Mouse (Mus musculus): Measurements from ENCODE around the gene Pcgf3. TPM values are rescaled to one million over a fixed set of nuclear protein-coding genes. Genes with fewer than 3 reads are reported as not detected.

Pcgf3 gene
- total and polyA plus RNA-seq, 2 experiments from 2014 or later: 12.9 to 36.4 TPM

GRCm38 (mm10) chr5:108520153-108520552 is 59.1 kb downstream of the Pcgf3 start:
- Histone ChIP-seq H3K4me3 (ENCODE audit: low read length) (no peak overlapping the region), H3K4me2 (ENCODE audit: low read depth, low read length) (no peak overlapping the region), H3K27me3 (ENCODE audit: insufficient read depth, low read length) (no peaks in the 10 kb centered on the region), H3K9me3 (ENCODE audit: low read length) (no peaks in the 10 kb centered on the region), H3K36me3 (ENCODE audit: insufficient read depth, low read length) (peaks cover 33% of the 10 kb centered on the region; the same call in 1 of the 2 replicates), H3K9ac (replicated peaks; ENCODE audit: low read length) (no peak overlapping the region), H3K4me1 (ENCODE audit: insufficient read depth, low read length) (no peaks in the 10 kb centered on the region), H3K27ac (no peak overlapping the region)
- ATAC-seq (no peak), DNase-seq (ENCODE audit: low spot score) (no peak)
- no peak for TF ChIP-seq CTCF (IDR thresholded peaks at IDR 0.05; ENCODE audit: low read depth)
- 83% methylated on average over 7 of the region's 7 CpGs for WGBS

- TF ChIP-seq CTCF (IDR thresholded peaks at IDR 0.05; ENCODE audit: low read depth): no peak
- no peaks in the 10 kb centered on the region for H3K9me3 ChIP-seq (ENCODE audit: low read length)
- no peak for DNase-seq (ENCODE audit: low spot score)
- no peak overlapping the region for H3K4me2 ChIP-seq (ENCODE audit: low read depth, low read length)
- H3K27me3 ChIP-seq (ENCODE audit: insufficient read depth, low read length): no peaks in the 10 kb centered on the region
- H3K9ac ChIP-seq (replicated peaks; ENCODE audit: low read length): no peak overlapping the region
- WGBS: 66% methylated on average over 2 of the region's 2 CpGs
- ATAC-seq: no peak
- peaks cover 34% of the 10 kb centered on the region; the same call in 1 of the 2 replicates for H3K36me3 ChIP-seq (ENCODE audit: insufficient read depth, low read length)
- H3K4me3 ChIP-seq (ENCODE audit: low read length): no peak overlapping the region
- no peaks in the 10 kb centered on the region for H3K4me1 ChIP-seq (ENCODE audit: insufficient read depth, low read length)
- no peak overlapping the region for H3K27ac ChIP-seq
Observed at GRCm38 (mm10) chr5:108521016-108521415, 60.0 kb downstream of the Pcgf3 start.

DNA sequence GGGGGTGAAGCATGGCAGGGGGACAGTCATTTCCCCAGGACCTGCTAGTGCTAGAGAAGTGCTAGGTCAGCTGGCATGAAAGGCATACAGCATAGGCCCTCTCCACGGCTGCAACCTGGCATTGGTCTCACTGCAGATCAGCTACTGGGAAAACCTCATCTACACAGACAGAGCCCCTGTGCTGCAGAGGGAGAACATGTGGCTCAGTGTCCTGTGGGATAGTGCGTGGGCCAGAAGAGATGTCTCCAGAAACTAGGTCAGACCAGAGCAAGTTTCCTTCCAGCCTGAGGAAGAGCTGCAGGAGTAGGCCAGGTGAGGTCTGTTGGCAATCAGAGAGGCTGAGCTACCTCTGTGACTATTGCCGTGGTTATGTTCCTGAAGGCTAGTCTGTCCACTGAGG is 60.9 kb downstream of the Pcgf3 start:
- DNase-seq (ENCODE audit: low spot score) (no peak), ATAC-seq (no peak)
- WGBS: 80% methylated on average over 3 of the region's 3 CpGs
- no peak overlapping the region for H3K4me3 ChIP-seq (ENCODE audit: low read length)
- no peak overlapping the region for H3K4me2 ChIP-seq (ENCODE audit: low read depth, low read length)
- H3K9ac ChIP-seq (replicated peaks; ENCODE audit: low read length): no peak overlapping the region
- no peaks in the 10 kb centered on the region for H3K4me1 ChIP-seq (ENCODE audit: insufficient read depth, low read length)
- H3K36me3 ChIP-seq (ENCODE audit: insufficient read depth, low read length): peaks cover 34% of the 10 kb centered on the region; the same call in 1 of the 2 replicates
- H3K27ac ChIP-seq: no peak overlapping the region
- no peak for TF ChIP-seq CTCF (IDR thresholded peaks at IDR 0.05; ENCODE audit: low read depth)
- H3K27me3 ChIP-seq (ENCODE audit: insufficient read depth, low read length): no peaks in the 10 kb centered on the region
- H3K9me3 ChIP-seq (ENCODE audit: low read length): no peaks in the 10 kb centered on the region

DNA sequence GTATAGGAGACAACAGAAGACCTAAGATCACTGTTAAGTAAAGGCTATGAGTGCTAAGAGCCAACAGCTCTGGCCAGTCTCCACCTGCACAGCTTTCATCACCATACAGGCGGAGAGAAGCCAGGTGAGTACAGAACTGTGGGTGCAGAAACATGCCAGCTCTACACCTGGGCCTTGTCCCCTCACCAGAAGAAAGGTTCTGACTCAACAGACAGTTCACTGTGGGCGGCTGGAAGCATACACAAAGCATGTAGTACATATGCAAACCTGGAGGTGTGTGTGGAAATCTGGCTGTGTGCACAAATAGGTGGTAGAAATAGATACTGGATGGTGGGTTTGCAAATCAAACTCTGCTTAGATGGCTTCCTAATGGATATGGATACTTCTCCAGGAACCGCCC is 61.6 kb downstream of the Pcgf3 start:
- Histone ChIP-seq H3K4me1 (ENCODE audit: insufficient read depth, low read length) (no peaks in the 10 kb centered on the region), H3K4me3 (ENCODE audit: low read length) (no peak overlapping the region), H3K4me2 (ENCODE audit: low read depth, low read length) (no peak overlapping the region), H3K27ac (no peak overlapping the region), H3K27me3 (ENCODE audit: insufficient read depth, low read length) (no peaks in the 10 kb centered on the region), H3K9ac (replicated peaks; ENCODE audit: low read length) (no peak overlapping the region), H3K9me3 (ENCODE audit: low read length) (no peaks in the 10 kb centered on the region), H3K36me3 (ENCODE audit: insufficient read depth, low read length) (peaks cover 34% of the 10 kb centered on the region; the same call in 1 of the 2 replicates)
- no peak for TF ChIP-seq CTCF (IDR thresholded peaks at IDR 0.05; ENCODE audit: low read depth)
- ATAC-seq (no peak), DNase-seq (ENCODE audit: low spot score) (no peak)
- WGBS: 86% methylated on average over 3 of the region's 3 CpGs

DNA sequence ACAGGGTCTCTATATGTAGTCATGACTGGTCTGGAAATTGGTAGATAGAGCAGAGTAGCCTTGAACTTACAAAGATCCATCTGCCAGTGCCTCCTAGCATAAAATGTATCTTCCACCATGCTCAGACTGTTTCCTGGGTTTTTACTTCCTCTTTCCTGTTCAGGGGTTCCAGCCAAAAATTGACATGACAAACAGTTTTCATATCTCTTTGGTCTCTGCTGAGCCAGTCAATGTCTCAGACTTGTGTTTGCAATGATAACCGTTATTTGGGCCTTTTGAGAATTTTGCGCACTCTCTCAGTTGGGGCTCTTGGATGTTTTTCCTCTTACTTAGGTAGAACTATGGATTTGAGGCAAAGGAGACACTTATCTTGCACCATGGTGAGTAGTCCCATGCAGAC is 73.2 kb downstream of the Pcgf3 start:
- WGBS: 95% methylated on average over 2 of the region's 2 CpGs
- H3K9me3 ChIP-seq (ENCODE audit: low read length): peaks cover 7% of the 10 kb centered on the region; the same call in 1 of the 2 replicates
- DNase-seq (ENCODE audit: low spot score) (no peak), ATAC-seq (no peak)
- no peak overlapping the region for H3K4me3 ChIP-seq (ENCODE audit: low read length)
- no peaks in the 10 kb centered on the region for H3K4me1 ChIP-seq (ENCODE audit: insufficient read depth, low read length)
- peaks cover 5% of the 10 kb centered on the region; the same call in 1 of the 2 replicates for H3K36me3 ChIP-seq (ENCODE audit: insufficient read depth, low read length)
- H3K4me2 ChIP-seq (ENCODE audit: low read depth, low read length): no peak overlapping the region
- no peak for TF ChIP-seq CTCF (IDR thresholded peaks at IDR 0.05; ENCODE audit: low read depth)
- H3K9ac ChIP-seq (replicated peaks; ENCODE audit: low read length): no peak overlapping the region
- H3K27me3 ChIP-seq (ENCODE audit: insufficient read depth, low read length): no peaks in the 10 kb centered on the region
- no peak overlapping the region for H3K27ac ChIP-seq

GRCm38 (mm10) chr5:108543516-108544291 is 82.7 kb downstream of the Pcgf3 start:
- ATAC-seq (no peak), DNase-seq (ENCODE audit: low spot score) (no peak)
- no peak overlapping the region for H3K4me2 ChIP-seq (ENCODE audit: low read depth, low read length)
- peaks cover 17% of the 10 kb centered on the region for H3K36me3 ChIP-seq (ENCODE audit: insufficient read depth, low read length)
- no peak for TF ChIP-seq CTCF (IDR thresholded peaks at IDR 0.05; ENCODE audit: low read depth)
- no peaks in the 10 kb centered on the region for H3K9me3 ChIP-seq (ENCODE audit: low read length)
- H3K27ac ChIP-seq: no peak overlapping the region
- no peak overlapping the region for H3K9ac ChIP-seq (replicated peaks; ENCODE audit: low read length)
- H3K4me1 ChIP-seq (ENCODE audit: insufficient read depth, low read length): peaks cover 2% of the 10 kb centered on the region; the same call in 1 of the 2 replicates
- H3K27me3 ChIP-seq (ENCODE audit: insufficient read depth, low read length): no peaks in the 10 kb centered on the region
- WGBS: 70% methylated on average over 7 of the region's 7 CpGs
- no peak overlapping the region for H3K4me3 ChIP-seq (ENCODE audit: low read length)

DNA sequence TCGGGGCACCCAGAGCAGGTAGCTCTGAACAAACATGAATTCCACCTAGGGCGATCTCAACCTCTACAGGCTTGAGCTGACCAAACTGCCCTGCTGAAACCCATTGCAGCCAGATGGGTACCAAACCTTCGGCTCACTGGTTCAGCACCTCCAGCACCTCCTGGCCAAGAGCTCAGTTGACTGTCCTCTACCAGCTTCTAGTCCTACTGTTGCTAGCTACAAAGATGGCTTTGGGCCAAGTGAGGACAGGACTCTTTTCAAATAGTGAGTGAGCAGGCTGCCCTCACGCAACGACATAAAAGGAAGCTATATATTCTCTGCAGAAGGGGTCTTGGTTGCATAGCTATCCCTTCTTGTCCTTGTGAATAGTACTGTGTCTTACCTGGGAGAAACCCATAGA is 86.6 kb downstream of the Pcgf3 start:
- no peak overlapping the region for H3K9ac ChIP-seq (replicated peaks; ENCODE audit: low read length)
- peaks cover 6% of the 10 kb centered on the region; the same call in 1 of the 2 replicates for H3K4me1 ChIP-seq (ENCODE audit: insufficient read depth, low read length)
- H3K27ac ChIP-seq: no peak overlapping the region
- no peaks in the 10 kb centered on the region for H3K9me3 ChIP-seq (ENCODE audit: low read length)
- 93% methylated on average over 5 of the region's 5 CpGs for WGBS
- no peak for TF ChIP-seq CTCF (IDR thresholded peaks at IDR 0.05; ENCODE audit: low read depth)
- H3K4me2 ChIP-seq (ENCODE audit: low read depth, low read length): 0 out of 2 replicates have a peak overlapping the region, but pooled peaks have one; percentile 78
- no peak for ATAC-seq
- no peaks in the 10 kb centered on the region for H3K27me3 ChIP-seq (ENCODE audit: insufficient read depth, low read length)
- no peak for DNase-seq (ENCODE audit: low spot score)
- 0 out of 2 replicates have a peak, but pooled peaks cover 5% of the 10 kb centered on the region for H3K36me3 ChIP-seq (ENCODE audit: insufficient read depth, low read length)
- no peak overlapping the region for H3K4me3 ChIP-seq (ENCODE audit: low read length)
